Mouse (Mus musculus) CH12.LX (cell line): ENCODE data around the gene Arvcf. TPM values are rescaled to one million over a fixed set of nuclear protein-coding genes. Genes with fewer than 3 reads are reported as not detected.

ENCODE experiments used
- DNase-seq: peaks from one replicate; pipeline ENCODE4 v3.0.0-alpha.2; 2013; ENCODE audit errors: extremely low read depth
- H3K27ac ChIP-seq: 2 replicates; pipeline ENCODE4 v1.5.1; 2012; ENCODE audit warnings: low read depth, mild to moderate bottlenecking, control low read depth, moderate library complexity; ENCODE audit not compliant: insufficient read depth
- H3K27me3 ChIP-seq: replicated peaks from 2 replicates; pipeline ENCODE3; 2012; ENCODE audit warnings: inconsistent platforms
- H3K36me3 ChIP-seq, 2 experiments: replicated peaks in 1 of 2; 2 replicates each; pipeline versions ENCODE3 to v1.6.1; 2012; ENCODE audit warnings: inconsistent platforms in 1 of 2, low read length in 1 of 2, mild to moderate bottlenecking in 1 of 2, mixed read lengths in 1 of 2, moderate library complexity in 1 of 2; ENCODE audit not compliant: control insufficient read depth in 1 of 2, insufficient read depth in 1 of 2
- H3K4me1 ChIP-seq, 2 experiments: 2 replicates each; pipeline ENCODE4 v1.6.1; 2012; ENCODE audit warnings: inconsistent platforms in 1 of 2, moderate library complexity in 1 of 2; ENCODE audit not compliant: insufficient read depth in 2 of 2, control insufficient read depth in 1 of 2
- H3K4me2 ChIP-seq: 2 replicates; pipeline ENCODE4 v1.6.1; 2012; ENCODE audit warnings: low read depth, mild to moderate bottlenecking, control low read depth; ENCODE audit not compliant: poor library complexity, insufficient read depth, severe bottlenecking
- H3K4me3 ChIP-seq, 3 experiments: fragments of 150-350 bp in 1 of 3; sonication (generic) in 1 of 3; replicated peaks in 1 of 3; 2 replicates each; pipeline versions ENCODE3 to v1.5.1; 2011 to 2012; ENCODE audit warnings: low read depth in 2 of 3, low read length in 2 of 3, mild to moderate bottlenecking in 2 of 3, moderate library complexity in 2 of 3, control low read depth in 1 of 3, improper control_type of control experiment in 1 of 3, inconsistent platforms in 1 of 3, mixed read lengths in 1 of 3; ENCODE audit not compliant: poor library complexity in 1 of 3
- H3K79me2 ChIP-seq: replicated peaks from 2 replicates; pipeline ENCODE4 v1.6.1; 2012; ENCODE audit warnings: mild to moderate bottlenecking, moderate library complexity; ENCODE audit not compliant: control insufficient read depth, poor library complexity, insufficient read depth, severe bottlenecking; ENCODE audit errors: extremely low read depth
- H3K9ac ChIP-seq: 2 replicates; pipeline ENCODE4 v1.6.1; 2012; ENCODE audit warnings: low read depth, mild to moderate bottlenecking, control low read depth, moderate library complexity; ENCODE audit not compliant: insufficient read depth
- H3K9me3 ChIP-seq: replicated peaks from 2 replicates; pipeline ENCODE3; 2012; ENCODE audit warnings: low read length, inconsistent platforms, mixed read lengths
- BHLHE40 ChIP-seq: IDR thresholded peaks from 2 replicates; pipeline ENCODE4 v1.6.1; 2011; ENCODE audit warnings: mild to moderate bottlenecking, low read depth, low read length, improper control_type of control experiment
- CHD1 ChIP-seq: IDR thresholded peaks from 2 replicates; pipeline ENCODE4 v1.6.1; 2012; ENCODE audit warnings: low read depth, low read length, improper control_type of control experiment, inconsistent platforms
- ELF1 ChIP-seq: IDR thresholded peaks from 2 replicates; pipeline ENCODE4 v1.6.1; 2014; ENCODE audit warnings: low read depth, mild to moderate bottlenecking, inconsistent platforms, low read length, improper control_type of control experiment
- EP300 ChIP-seq: IDR thresholded peaks from 2 replicates; pipeline ENCODE4 v1.6.1; 2011; ENCODE audit warnings: low read length, improper control_type of control experiment
- IRF4 ChIP-seq: IDR thresholded peaks from 2 replicates; pipeline ENCODE4 v1.6.1; 2014; ENCODE audit warnings: low read depth, mild to moderate bottlenecking, inconsistent platforms, low read length, improper control_type of control experiment
- JUN ChIP-seq: IDR thresholded peaks from 2 replicates; pipeline ENCODE4 v1.6.1; 2011; ENCODE audit warnings: low read depth, mild to moderate bottlenecking, low read length, improper control_type of control experiment, moderate library complexity; ENCODE audit not compliant: insufficient read depth
- MAFK ChIP-seq: IDR thresholded peaks from 2 replicates; pipeline ENCODE4 v1.6.1; 2011; ENCODE audit warnings: low read length, improper control_type of control experiment; ENCODE audit not compliant: insufficient replicate concordance
- MAZ ChIP-seq: IDR thresholded peaks from 2 replicates; pipeline ENCODE4 v1.6.1; 2012; ENCODE audit warnings: low read depth, mild to moderate bottlenecking, inconsistent platforms, low read length, improper control_type of control experiment, moderate library complexity
- MXI1 ChIP-seq: IDR thresholded peaks from 2 replicates; pipeline ENCODE4 v1.6.1; 2011; ENCODE audit warnings: mild to moderate bottlenecking, low read depth, low read length, improper control_type of control experiment
- NRF1 ChIP-seq: IDR thresholded peaks from 2 replicates; pipeline ENCODE4 v1.6.1; 2014; ENCODE audit warnings: low read depth, mild to moderate bottlenecking, inconsistent platforms, low read length, improper control_type of control experiment, moderate library complexity
- POLR2AphosphoS2 ChIP-seq: IDR thresholded peaks from 2 replicates; pipeline ENCODE4 v1.6.1; 2011; ENCODE audit warnings: low read depth, low read length, improper control_type of control experiment
- RAD21 ChIP-seq: IDR thresholded peaks from 2 replicates; pipeline ENCODE4 v1.6.1; 2011; ENCODE audit warnings: low read depth, mild to moderate bottlenecking, low read length, improper control_type of control experiment, moderate library complexity
- SIN3A ChIP-seq: IDR thresholded peaks from 2 replicates; pipeline ENCODE4 v1.6.1; 2012; ENCODE audit warnings: low read length, improper control_type of control experiment, inconsistent platforms
- SMC3 ChIP-seq: IDR thresholded peaks from 2 replicates; pipeline ENCODE4 v1.6.1; 2011; ENCODE audit warnings: low read depth, low read length, improper control_type of control experiment
- TCF12 ChIP-seq: IDR thresholded peaks from 2 replicates; pipeline ENCODE4 v1.6.1; 2014; ENCODE audit warnings: low read depth, mild to moderate bottlenecking, inconsistent platforms, low read length, improper control_type of control experiment
- UBTF ChIP-seq: IDR thresholded peaks from 2 replicates; pipeline ENCODE4 v1.6.1; 2012; ENCODE audit warnings: low read depth, mild to moderate bottlenecking, inconsistent platforms, low read length, improper control_type of control experiment, moderate library complexity
- USF1 ChIP-seq: IDR thresholded peaks from 2 replicates; pipeline ENCODE4 v1.6.1; 2014; ENCODE audit warnings: low read depth, mild to moderate bottlenecking, inconsistent platforms, low read length, improper control_type of control experiment
- ZKSCAN1 ChIP-seq: IDR thresholded peaks from 2 replicates; pipeline ENCODE4 v1.6.1; 2012; ENCODE audit warnings: low read depth, inconsistent platforms, low read length, improper control_type of control experiment, borderline replicate concordance
- dilution Hi-C: fragments of 300-500 bp; cut with MboI; formaldehyde crosslinking; loops from 2 replicates; pipeline ENCODE4 v1.14.3; 2020; ENCODE audit warnings: low sequenced_read_pairs; ENCODE audit not compliant: extremely low pct_unique_long_range_greater_than_20kb, extremely low pct_ligation_motif_present
- in situ Hi-C: fragments of 300-500 bp; cut with MboI; formaldehyde crosslinking; loops from 3 replicates; pipeline ENCODE4 v1.14.3; 2019; ENCODE audit warnings: low sequenced_read_pairs, low pct_ligation_motif_present, low pct_unique_long_range_greater_than_20kb, mixed read lengths
- polyA plus RNA-seq: library from polyadenylated mRNA; unstranded; fragments of >175 nt; gene quantifications from 2 replicates; pipeline ENCODE4 v1.2.1, GENCODE M21; 2012; ENCODE audit warnings: low read depth; ENCODE audit not compliant: insufficient read length
- total RNA-seq, 2 experiments: library from RNA; depleted of rRNA; stranded (reverse); fragments of 300-350 nt in 1 of 2; fragments of >200 nt in 1 of 2; gene quantifications; 2 replicates each; pipeline ENCODE4 v1.2.3; 2012 to 2014

The Arvcf gene
- total and polyA plus RNA-seq, 3 experiments = 1.1 to 7.5 (median 3.9) TPM

- H3K36me3 ChIP-seq = peaks cover 9 to 44% of the 10 kb centered on the region in 2 experiments
- no peaks in the 10 kb centered on the region for H3K27me3 ChIP-seq
- no peaks in the 10 kb centered on the region for H3K9me3 ChIP-seq
- no peak overlapping the region for H3K4me2 ChIP-seq
- no peaks in the 10 kb centered on the region for H3K4me1 ChIP-seq
- no peak overlapping the region for H3K4me3 ChIP-seq
- no peak overlapping the region for H3K9ac ChIP-seq
- in situ Hi-C loops (no loop called here), dilution Hi-C loops (no loop called here)
- DNase-seq = no peak
- no peak overlapping the region for H3K27ac ChIP-seq
- TF ChIP-seq SMC3 (no peak), BHLHE40 (no peak), NRF1 (no peak), MAZ (no peak), SIN3A (no peak), MXI1 (no peak), ELF1 (no peak), ZKSCAN1 (no peak), MAFK (no peak), TCF12 (no peak), JUN (no peak), POLR2AphosphoS2 (no peak), UBTF (no peak), CHD1 (no peak)
- no peaks in the 10 kb centered on the region for H3K79me2 ChIP-seq
These were observed 39.8 kb upstream of the Arvcf start for GRCm38 (mm10) chr16:18308159-18308558.

- no peak for TF ChIP-seq EP300
- TF ChIP-seq UBTF = no peak
- TF ChIP-seq ZKSCAN1 = no peak
- no peak for TF ChIP-seq RAD21
- TF ChIP-seq IRF4 = no peak
- no peak for TF ChIP-seq USF1
- Histone ChIP-seq H3K79me2 (no peaks in the 10 kb centered on the region), H3K36me3 (peaks cover 2 to 30% of the 10 kb centered on the region in 2 experiments), H3K4me2 (no peak overlapping the region), H3K27ac (no peak overlapping the region), H3K9ac (no peak overlapping the region), H3K4me1 (peaks cover 7 to 26% of the 10 kb centered on the region in 2 experiments), H3K27me3 (no peaks in the 10 kb centered on the region), H3K9me3 (no peaks in the 10 kb centered on the region), H3K4me3 (no peak overlapping the region)
- no peak for DNase-seq
- in situ Hi-C loops = no loop called here
- dilution Hi-C loops = no loop called here
These were observed 29.0 kb upstream of the Arvcf start for GRCm38 (mm10) chr16:18318992-18319391.
